Mouse (Mus musculus) thymus, adult 2 months (tissue): ENCODE data around the gene Tfrc. TPM values are rescaled to one million over a fixed set of nuclear protein-coding genes. Genes with fewer than 3 reads are reported as not detected.
"Not testable (repeated sequence)": the region's sequence is repeated elsewhere in the genome, so short reads cannot be mapped to it uniquely, and the experiment has no call there.

Source experiments
- DNase-seq: peaks from one replicate; pipeline ENCODE4 v3.0.0; 2021
- H3K27ac ChIP-seq: fragments of 200-500 bp; 2 replicates; pipeline ENCODE4 v1.5.1; 2012; ENCODE audit warnings: low read length, control low read depth; ENCODE audit not compliant: control insufficient read depth, insufficient read depth
- H3K27me3 ChIP-seq: fragments of 200-500 bp; 2 replicates; pipeline ENCODE4 v1.6.1; 2012; ENCODE audit warnings: mild to moderate bottlenecking, low read length, moderate library complexity, mixed read lengths; ENCODE audit not compliant: control insufficient read depth, insufficient read depth
- H3K36me3 ChIP-seq: fragments of 200-500 bp; 2 replicates; pipeline ENCODE4 v1.6.1; 2012; ENCODE audit warnings: mild to moderate bottlenecking, low read length, moderate library complexity; ENCODE audit not compliant: control insufficient read depth, insufficient read depth
- H3K4me1 ChIP-seq: fragments of 200-500 bp; replicated peaks from 2 replicates; pipeline ENCODE4 v1.6.1; 2012; ENCODE audit warnings: low read length; ENCODE audit not compliant: control insufficient read depth, insufficient read depth
- H3K4me3 ChIP-seq: fragments of 200-500 bp; 2 replicates; pipeline ENCODE4 v1.5.1; 2012; ENCODE audit warnings: mild to moderate bottlenecking, low read length, control low read depth, moderate library complexity; ENCODE audit not compliant: control insufficient read depth, insufficient read depth
- CTCF ChIP-seq: fragments of 200-500 bp; IDR thresholded peaks from 2 replicates; pipeline ENCODE4 v1.5.1; 2012; ENCODE audit warnings: mild to moderate bottlenecking, control low read depth, low read length, moderate library complexity, borderline replicate concordance; ENCODE audit not compliant: control insufficient read depth, poor library complexity, insufficient read depth; ENCODE audit errors: extremely low read depth
- POLR2A ChIP-seq: fragments of 200-500 bp; IDR thresholded peaks from 2 replicates; pipeline ENCODE4 v1.6.1; 2012; ENCODE audit warnings: mild to moderate bottlenecking, low read length, control low read depth, moderate library complexity; ENCODE audit not compliant: control insufficient read depth, poor library complexity, insufficient read depth; ENCODE audit errors: extremely low read depth
- WGBS: fragments of 180-500 bp; shearing (Covaris S2); methylation state at CpG from one replicate; pipeline ENCODE4 v1.1.7; 2018; 5-methylcytosine and 5-hydroxymethylcytosine counted together
- polyA plus RNA-seq: library from polyadenylated mRNA; depleted of rRNA; stranded (reverse); fragments of >200 nt; gene quantifications from 2 replicates; pipeline ENCODE4 v1.2.3, GENCODE M21; 2012

Tfrc gene
- polyA plus RNA-seq, 1 experiment, result 14.2 TPM

DNA sequence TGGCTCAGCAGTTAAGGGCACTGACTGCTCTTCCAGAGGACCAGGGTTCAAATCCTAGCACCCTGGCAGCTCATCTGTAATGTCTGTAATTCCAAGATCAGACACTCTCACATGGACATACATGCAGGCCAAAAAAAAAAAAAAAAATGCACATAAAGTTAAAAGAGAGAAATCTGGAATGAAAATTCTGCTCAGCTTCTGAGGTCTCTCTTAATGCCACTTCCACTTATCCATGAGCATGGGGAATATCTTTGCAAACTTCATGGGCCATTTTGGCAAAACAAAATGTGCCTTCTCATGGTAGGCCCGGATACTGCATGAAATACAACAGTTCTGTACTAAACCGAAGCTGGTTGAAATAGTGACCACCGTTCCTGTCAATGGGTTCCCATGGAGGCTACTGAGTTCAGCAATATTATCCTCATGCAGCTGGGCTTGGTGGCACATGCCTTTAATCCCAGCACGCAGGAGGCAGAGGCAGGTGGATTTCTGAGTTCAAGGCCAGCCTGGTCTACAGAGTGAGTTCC lies 24.8 kb downstream of the Tfrc start:
- TF ChIP-seq CTCF (no peak), POLR2A (no peak)
- Histone ChIP-seq H3K27ac (no peak overlapping the region), H3K36me3 (peaks cover 40% of the 10 kb centered on the region), H3K4me1 (peaks cover 3% of the 10 kb centered on the region; the same call in 1 of the 2 replicates), H3K4me3 (no peak overlapping the region), H3K27me3 (no peaks in the 10 kb centered on the region)
- DNase-seq, result no peak
- 90% methylated on average over 4 of the region's 4 CpGs for WGBS

GRCm38 (mm10) chr16:32634183-32634582 lies 25.5 kb downstream of the Tfrc start:
- no peak for TF ChIP-seq CTCF
- no peak for TF ChIP-seq POLR2A
- 63% methylated on average over 5 of the region's 5 CpGs for WGBS
- no peak overlapping the region for H3K4me3 ChIP-seq
- DNase-seq, result no peak
- H3K4me1 ChIP-seq, result peaks cover 5% of the 10 kb centered on the region; the same call in 1 of the 2 replicates
- peaks cover 34% of the 10 kb centered on the region for H3K36me3 ChIP-seq
- no peaks in the 10 kb centered on the region for H3K27me3 ChIP-seq
- no peak overlapping the region for H3K27ac ChIP-seq

DNA sequence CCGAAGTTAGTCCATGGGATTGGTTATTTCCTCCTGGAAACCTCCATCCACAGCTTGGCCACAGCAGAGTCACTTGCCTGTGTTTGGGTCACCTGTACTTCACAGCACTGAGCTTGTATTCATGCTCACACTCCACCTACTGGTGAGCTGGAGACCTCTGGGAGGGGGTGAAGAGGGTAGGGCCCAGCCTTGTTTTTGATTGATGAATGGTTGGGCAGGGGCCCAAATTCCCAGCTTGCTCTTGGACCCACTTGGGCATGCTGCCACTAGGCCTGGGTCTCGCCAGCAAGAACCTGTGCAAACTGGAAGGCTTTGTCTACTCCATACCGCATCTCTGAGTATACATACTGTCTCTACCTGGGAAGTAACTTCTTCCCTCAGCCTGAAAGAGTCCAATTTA lies 26.6 kb downstream of the Tfrc start:
- peaks cover 5% of the 10 kb centered on the region; the same call in 1 of the 2 replicates for H3K4me1 ChIP-seq
- no peaks in the 10 kb centered on the region for H3K27me3 ChIP-seq
- WGBS, result 95% methylated on average over 3 of the region's 3 CpGs
- TF ChIP-seq CTCF (0 out of 2 replicates have a peak, but pooled peaks have one; percentile 32), POLR2A (no peak)
- peaks cover 22% of the 10 kb centered on the region for H3K36me3 ChIP-seq
- peak; percentile 24 for DNase-seq
- no peak overlapping the region for H3K4me3 ChIP-seq
- H3K27ac ChIP-seq, result no peak overlapping the region

DNA sequence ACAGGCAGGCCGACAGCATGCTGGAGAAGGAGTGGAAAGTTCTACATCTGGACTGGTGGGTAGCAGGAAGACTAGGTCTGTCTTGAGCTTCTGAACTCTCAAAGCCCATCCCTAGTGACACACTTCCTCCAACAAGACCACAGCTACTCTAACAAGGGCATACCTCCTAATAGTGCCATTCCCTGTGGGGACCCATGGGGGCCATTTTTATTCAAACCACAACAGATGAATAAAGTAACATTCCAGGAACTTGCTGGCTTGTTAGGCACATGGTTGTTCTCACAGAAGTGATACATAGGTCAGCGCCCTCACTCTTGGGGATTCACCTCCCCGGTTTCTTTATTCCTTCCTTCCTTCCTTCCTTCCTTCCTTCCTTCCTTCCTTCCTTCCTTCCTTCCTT lies 27.6 kb downstream of the Tfrc start:
- H3K27me3 ChIP-seq, result no peaks in the 10 kb centered on the region

GRCm38 (mm10) chr16:32636871-32637521 lies 28.3 kb downstream of the Tfrc start:
- Histone ChIP-seq H3K4me3 (no peak overlapping the region), H3K36me3 (peaks cover 6% of the 10 kb centered on the region), H3K27ac (no peak overlapping the region), H3K27me3 (no peaks in the 10 kb centered on the region), H3K4me1 (peaks cover 5% of the 10 kb centered on the region; the same call in 1 of the 2 replicates)
- TF ChIP-seq CTCF (no peak), POLR2A (no peak)
- WGBS, result 60% methylated on average over 6 of the region's 6 CpGs
- no peak for DNase-seq

More for the DNA sequence above, 27.6 kb downstream of the Tfrc start:
- WGBS, result 83% methylated on average over 3 of the region's 3 CpGs
- Histone ChIP-seq H3K27ac (no peak overlapping the region), H3K4me1 (peaks cover 5% of the 10 kb centered on the region; the same call in 1 of the 2 replicates), H3K36me3 (peaks cover 13% of the 10 kb centered on the region), H3K4me3 (no peak overlapping the region)
- TF ChIP-seq CTCF, result no peak
- no peak for TF ChIP-seq POLR2A
- DNase-seq, result no peak

DNA sequence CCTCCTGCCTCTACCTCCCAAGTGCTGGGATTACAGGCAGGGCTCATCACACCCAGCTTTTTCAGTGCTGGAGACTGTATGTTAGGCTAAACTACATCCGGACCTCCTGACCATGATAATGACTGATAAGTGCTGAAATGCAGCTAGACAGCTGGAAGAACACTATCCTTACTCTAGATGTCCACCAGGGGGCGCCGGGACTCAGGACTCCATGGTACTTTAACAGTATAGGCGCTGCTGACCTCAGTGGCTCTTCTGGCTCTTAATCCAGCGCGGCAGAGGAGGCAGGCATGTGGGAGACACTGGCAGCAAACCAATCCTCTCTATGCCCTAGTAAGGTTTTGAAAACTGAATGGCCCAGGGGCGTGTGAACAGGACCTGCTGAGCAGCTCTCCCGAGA lies 29.8 kb downstream of the Tfrc start:
- TF ChIP-seq CTCF (peak; percentile 63; the same call in 1 of the 2 replicates), POLR2A (no peak)
- 19% methylated on average over 8 of the region's 8 CpGs for WGBS
- Histone ChIP-seq H3K4me3 (no peak overlapping the region), H3K36me3 (no peaks in the 10 kb centered on the region), H3K4me1 (peaks cover 10% of the 10 kb centered on the region), H3K27me3 (no peaks in the 10 kb centered on the region), H3K27ac (no peak overlapping the region)
- peak; percentile 85 for DNase-seq

DNA sequence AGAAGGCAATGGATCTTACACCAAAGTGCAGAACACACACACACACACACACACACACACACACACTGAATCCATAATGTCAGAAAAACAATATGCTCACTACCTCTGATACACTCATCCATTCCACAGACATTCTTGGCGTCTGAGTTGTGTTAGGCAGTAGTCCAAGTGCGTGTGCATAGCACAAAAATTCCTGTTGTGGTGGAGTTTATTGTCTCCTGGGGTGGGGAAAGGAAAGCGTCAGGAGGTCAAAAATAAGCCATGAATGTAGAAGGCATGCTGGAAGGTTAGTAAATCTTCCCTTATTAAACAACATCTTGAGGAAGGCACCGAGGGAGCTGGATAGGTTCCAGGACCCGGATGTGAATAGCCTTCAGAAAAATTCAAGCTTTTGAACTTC lies 31.4 kb downstream of the Tfrc start:
- no peak for DNase-seq
- Histone ChIP-seq H3K36me3 (no peaks in the 10 kb centered on the region), H3K4me3 (no peak overlapping the region), H3K27ac (no peak overlapping the region), H3K27me3 (no peaks in the 10 kb centered on the region), H3K4me1 (peaks cover 18% of the 10 kb centered on the region)
- 90% methylated on average over 5 of the region's 5 CpGs for WGBS
- TF ChIP-seq POLR2A, result no peak
- no peak for TF ChIP-seq CTCF

DNA sequence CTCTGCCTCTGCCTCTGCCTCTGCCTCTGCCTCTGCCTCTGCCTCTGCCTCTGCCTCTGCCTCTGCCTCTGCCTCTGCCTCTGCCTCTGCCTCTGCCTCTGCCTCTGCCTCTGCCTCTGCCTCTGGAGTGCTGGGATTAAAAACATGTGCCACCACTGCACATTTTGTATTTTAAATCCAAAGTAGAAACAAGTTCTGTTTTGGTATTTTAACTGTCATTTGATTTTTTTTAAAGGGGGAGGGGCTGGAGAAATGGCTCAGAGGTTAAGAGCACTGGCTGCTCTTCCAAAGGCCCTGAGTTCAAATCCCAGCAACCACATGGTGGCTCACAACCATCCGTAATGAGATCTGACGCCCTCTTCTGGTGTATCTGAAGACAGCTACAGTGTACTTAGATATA lies 32.0 kb downstream of the Tfrc start:
- not testable (repeated sequence) for H3K36me3 ChIP-seq, H3K4me3 ChIP-seq, H3K27ac ChIP-seq, H3K27me3 ChIP-seq, DNase-seq
- H3K4me1 ChIP-seq, result peaks cover 24% of the 10 kb centered on the region
- WGBS, result 73% methylated on average over 2 of the region's 2 CpGs
